In genomic region chr11:60068631-60069030, GRCm38 (mm10) we compare ENCODE assay signal across 30 mouse cellular contexts.
"Had no signal": no experiment of that assay in that cellular context is flagged by ENCODE, and none has a peak within 500 bp of the region (broad histone marks: within the 10 kb centered on the region; RNA-seq: fewer than 3 reads in every experiment).

No protein-coding gene starts in this region.

- H3K4me1 ChIP-seq: heart, embryonic 12.5 days; heart, embryonic 13.5 days; heart, embryonic 15.5 days; hindbrain, embryonic 15.5 days; intestine, embryonic 15.5 days had no signal

- H3K4me3 ChIP-seq: heart, embryonic 12.5 days; heart, embryonic 13.5 days; heart, embryonic 15.5 days; hindbrain, embryonic 10.5 days; hindbrain, embryonic 12.5 days; hindbrain, embryonic 13.5 days; hindbrain, embryonic 15.5 days; intestine, embryonic 15.5 days; kidney, embryonic 15.5 days; layer of hippocampus, adult 2 months; left cerebral cortex, adult 2 months had no signal

- DNase-seq: heart, postnatal 10 days; heart, postnatal 14 days; heart, postnatal 36 days; heart, postnatal 4 days; kidney, adult 11 months; kidney, adult 18-20 months; kidney, adult 2 months; kidney, adult 8-10 months; kidney, adult 9 months; kidney, postnatal 10 days; kidney, postnatal 14 days; kidney, postnatal 25 days; kidney, postnatal 36 days; kidney, postnatal 4 days; layer of hippocampus, adult 9-11 months; layer of hippocampus, postnatal 36 days had no signal

- H3K27ac ChIP-seq: heart, embryonic 13.5 days; heart, embryonic 15.5 days; hindbrain, embryonic 10.5 days; hindbrain, embryonic 12.5 days; hindbrain, embryonic 13.5 days; hindbrain, embryonic 14.5 days; hindbrain, embryonic 15.5 days; hindbrain, postnatal 0 days; intestine, embryonic 15.5 days; kidney, embryonic 15.5 days; kidney, postnatal 0 days; layer of hippocampus, adult 2 months; left cerebral cortex, adult 2 months had no signal
